Mouse (Mus musculus): Measurements from ENCODE around the gene Ralbp1. TPM values are rescaled to one million over a fixed set of nuclear protein-coding genes. Genes with fewer than 3 reads are reported as not detected.

Gene Ralbp1
- polyA plus RNA-seq (2014; fragmentation: Nextera tagmentation; extraction: Ambion mirVana), result 42.9 and 50.2 TPM in 2 replicates

DNA sequence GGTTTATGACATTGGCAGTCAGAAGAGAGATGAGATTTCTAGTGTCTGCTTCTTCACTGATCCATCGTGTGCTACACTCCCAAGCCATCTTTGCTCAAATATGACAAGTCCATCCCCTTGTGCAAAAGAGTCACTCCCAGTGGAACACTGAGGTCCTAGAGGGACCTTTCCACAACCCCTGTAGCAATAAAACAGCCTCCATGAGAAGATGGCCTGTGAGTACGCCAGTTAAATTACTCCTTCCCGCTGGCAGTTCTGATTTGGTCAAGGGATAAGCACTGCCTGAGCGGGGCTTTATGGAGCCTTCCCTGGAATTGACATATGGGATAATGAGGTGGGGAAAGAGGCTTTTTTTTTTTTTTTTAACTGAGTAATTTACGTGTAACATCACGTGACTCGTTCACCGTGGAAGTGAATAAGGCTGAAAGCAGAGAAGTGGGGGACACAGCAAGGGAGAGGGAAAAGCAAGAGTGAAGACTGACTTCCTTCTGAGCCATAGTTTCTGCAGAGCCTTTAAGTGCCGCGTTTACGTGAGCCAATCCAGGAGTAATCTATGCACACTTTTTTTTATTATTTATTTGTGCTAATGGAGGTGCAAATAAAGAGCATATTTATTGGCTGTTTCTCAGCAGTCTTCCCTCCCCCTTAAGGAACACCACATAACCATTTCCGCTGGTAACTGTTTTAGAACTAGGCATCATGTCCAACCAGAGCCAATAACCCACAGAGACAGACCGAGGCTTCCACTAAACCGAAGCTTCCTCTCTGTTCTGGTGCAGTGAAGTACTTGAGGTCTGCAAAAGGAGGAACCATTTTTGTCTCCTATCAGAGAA, at the start of gene Ralbp1:
Gene Ralbp1, minus strand, starts transcription at position 102 of the 833 bp plus-strand sequence.
- Histone ChIP-seq H3K27me3 (replicated peaks; ENCODE audit: control insufficient read depth, insufficient read depth, low read length) (no peaks in the 10 kb centered on the region), H3K9ac (ENCODE audit: low read length) (peak within 1 kb of the TSS; percentile 90), H3K27ac (ENCODE audit: low read depth, low read length) (peak within 1 kb of the TSS; percentile 94), H3K9me3 (replicated peaks; ENCODE audit: control insufficient read depth, low read length) (no peaks in the 10 kb centered on the region), H3K4me3 (ENCODE audit: low read depth, low read length) (peak within 1 kb of the TSS; percentile 95), H3K36me3 (ENCODE audit: control insufficient read depth, insufficient read depth, low read length) (no peaks in the 10 kb centered on the region), H3K4me2 (ENCODE audit: low read length) (peak within 1 kb of the TSS; percentile 96), H3K4me1 (ENCODE audit: control insufficient read depth, insufficient read depth, low read length) (peaks cover 10% of the 10 kb centered on the region)
- 9% methylated on average over 14 of the region's 14 CpGs for WGBS
- ATAC-seq (no peak; the same call in 1 of the 2 replicates), DNase-seq (ENCODE audit: low spot score) (peak; percentile 70)

DNA sequence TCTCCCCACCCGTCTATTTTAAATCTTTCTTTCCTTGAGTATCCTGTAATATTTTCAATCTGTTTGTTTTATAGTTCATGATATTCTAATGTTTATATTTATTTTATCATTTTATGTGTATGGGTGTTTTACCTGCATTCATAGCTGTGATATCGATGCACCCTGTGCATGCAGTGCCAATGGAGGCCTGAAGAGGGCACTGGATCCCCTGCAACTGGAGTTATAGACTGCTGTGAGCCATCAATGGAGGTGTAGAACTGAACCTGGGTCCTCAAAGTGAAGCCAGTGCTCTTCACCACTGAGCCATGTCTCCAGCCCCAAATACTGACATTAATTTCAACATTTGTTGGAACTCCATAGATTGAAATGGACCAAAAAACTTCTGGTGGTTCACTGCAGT, 48.1 kb upstream of the Ralbp1 start:
- no peak for DNase-seq (ENCODE audit: low spot score)
- H3K4me3 ChIP-seq (ENCODE audit: low read depth, low read length), result no peak overlapping the region
- H3K27ac ChIP-seq (ENCODE audit: low read depth, low read length), result no peak overlapping the region
- no peak for ATAC-seq
- peaks cover 45% of the 10 kb centered on the region for H3K36me3 ChIP-seq (ENCODE audit: control insufficient read depth, insufficient read depth, low read length)
- H3K27me3 ChIP-seq (replicated peaks; ENCODE audit: control insufficient read depth, insufficient read depth, low read length), result no peaks in the 10 kb centered on the region
- no peaks in the 10 kb centered on the region for H3K9me3 ChIP-seq (replicated peaks; ENCODE audit: control insufficient read depth, low read length)
- 0 out of 2 replicates have a peak, but pooled peaks cover 5% of the 10 kb centered on the region for H3K4me1 ChIP-seq (ENCODE audit: control insufficient read depth, insufficient read depth, low read length)
- H3K4me2 ChIP-seq (ENCODE audit: low read length), result no peak overlapping the region
- no peak overlapping the region for H3K9ac ChIP-seq (ENCODE audit: low read length)
- WGBS, result 94% methylated on average over 2 of the region's 2 CpGs

DNA sequence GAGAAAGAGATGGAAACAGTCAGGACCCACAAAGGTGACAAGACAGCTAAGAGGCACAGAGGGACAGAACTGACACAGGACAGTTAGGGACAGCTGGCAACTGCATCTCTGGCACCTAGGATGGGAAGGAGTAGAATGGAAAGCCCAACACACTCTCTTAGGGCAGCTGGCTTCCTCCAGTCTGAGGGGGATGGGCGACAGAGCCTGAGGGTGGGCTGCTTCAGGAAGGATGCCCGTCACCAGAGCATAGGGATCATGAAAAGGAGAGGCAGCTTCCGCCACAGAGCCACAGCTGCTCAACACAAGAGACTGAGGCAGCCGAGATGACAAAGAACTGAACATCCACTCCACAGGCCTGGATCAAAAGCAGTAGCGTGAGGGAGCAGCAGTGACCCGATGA, 45.9 kb upstream of the Ralbp1 start:
- peak; percentile 66 for ATAC-seq

DNA sequence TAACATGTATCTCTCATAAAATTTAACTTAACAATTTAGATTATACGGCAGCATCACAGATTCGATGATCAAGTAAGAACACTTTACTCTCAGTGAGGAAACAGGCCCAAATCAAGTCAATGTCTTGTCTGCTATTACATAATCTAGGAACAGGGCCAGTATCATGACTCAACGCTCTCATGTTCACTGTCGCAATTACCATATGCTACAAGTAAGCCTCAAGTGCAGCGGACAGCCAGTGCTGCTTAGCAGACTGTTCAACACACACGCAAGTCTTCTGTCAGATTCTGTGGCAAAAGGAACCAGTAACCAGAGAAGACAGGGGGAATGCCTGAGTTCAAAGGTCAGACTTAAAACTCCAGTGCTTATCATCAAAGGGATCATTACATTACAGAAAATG, 45.4 kb upstream of the Ralbp1 start:
- H3K4me3 ChIP-seq (ENCODE audit: low read depth, low read length), result no peak overlapping the region
- no peaks in the 10 kb centered on the region for H3K27me3 ChIP-seq (replicated peaks; ENCODE audit: control insufficient read depth, insufficient read depth, low read length)
- DNase-seq (ENCODE audit: low spot score) (peak; percentile 82), ATAC-seq (peak; percentile 80)
- H3K4me1 ChIP-seq (ENCODE audit: control insufficient read depth, insufficient read depth, low read length), result 0 out of 2 replicates have a peak, but pooled peaks cover 5% of the 10 kb centered on the region
- H3K9me3 ChIP-seq (replicated peaks; ENCODE audit: control insufficient read depth, low read length), result no peaks in the 10 kb centered on the region
- peaks cover 52% of the 10 kb centered on the region for H3K36me3 ChIP-seq (ENCODE audit: control insufficient read depth, insufficient read depth, low read length)
- H3K27ac ChIP-seq (ENCODE audit: low read depth, low read length), result no peak overlapping the region
- WGBS, result 71% methylated on average over 6 of the region's 6 CpGs
- no peak overlapping the region for H3K9ac ChIP-seq (ENCODE audit: low read length)
- H3K4me2 ChIP-seq (ENCODE audit: low read length), result no peak overlapping the region

More for the DNA sequence above, 45.9 kb upstream of the Ralbp1 start:
- H3K36me3 ChIP-seq (ENCODE audit: control insufficient read depth, insufficient read depth, low read length), result peaks cover 52% of the 10 kb centered on the region
- H3K27ac ChIP-seq (ENCODE audit: low read depth, low read length), result peak overlapping the region; percentile 52
- H3K9me3 ChIP-seq (replicated peaks; ENCODE audit: control insufficient read depth, low read length), result no peaks in the 10 kb centered on the region
- H3K4me3 ChIP-seq (ENCODE audit: low read depth, low read length), result no peak overlapping the region
- H3K27me3 ChIP-seq (replicated peaks; ENCODE audit: control insufficient read depth, insufficient read depth, low read length), result no peaks in the 10 kb centered on the region
- H3K4me1 ChIP-seq (ENCODE audit: control insufficient read depth, insufficient read depth, low read length), result 0 out of 2 replicates have a peak, but pooled peaks cover 5% of the 10 kb centered on the region
- WGBS, result 39% methylated on average over 6 of the region's 6 CpGs
- DNase-seq (ENCODE audit: low spot score), result peak; percentile 34
- H3K4me2 ChIP-seq (ENCODE audit: low read length), result no peak overlapping the region
- H3K9ac ChIP-seq (ENCODE audit: low read length), result no peak overlapping the region

DNA sequence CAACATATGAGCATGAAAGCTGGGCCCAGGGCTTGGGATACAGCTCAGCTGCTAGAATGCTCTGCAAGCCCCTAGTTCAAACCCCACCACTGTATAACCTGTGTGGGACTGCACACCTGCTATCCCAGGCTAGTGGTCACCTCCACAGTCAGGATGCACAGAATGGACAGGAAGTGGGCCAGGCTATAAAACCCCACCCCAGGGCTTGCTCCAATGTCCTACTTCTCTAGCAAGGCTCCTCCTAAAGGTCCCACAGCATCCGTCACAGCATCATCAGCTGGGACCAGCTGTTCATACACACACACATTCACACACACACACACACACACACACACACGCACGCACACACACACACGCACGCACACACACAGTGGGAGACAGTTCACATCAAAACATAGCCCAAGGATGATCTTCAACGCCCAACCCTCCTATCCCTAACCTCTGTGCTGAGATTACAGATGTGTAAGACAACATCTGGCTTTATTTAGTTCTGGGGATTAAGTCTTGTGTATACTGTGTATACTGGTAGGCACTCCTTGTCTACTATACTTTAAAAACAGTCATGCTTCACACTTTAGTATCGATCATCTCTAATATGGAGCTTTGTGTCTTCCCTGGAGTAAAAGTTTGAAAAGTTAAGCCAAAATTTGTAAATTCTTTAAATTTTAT, 44.7 kb upstream of the Ralbp1 start:
- Histone ChIP-seq H3K4me2 (ENCODE audit: low read length) (no peak overlapping the region), H3K27me3 (replicated peaks; ENCODE audit: control insufficient read depth, insufficient read depth, low read length) (no peaks in the 10 kb centered on the region), H3K9ac (ENCODE audit: low read length) (no peak overlapping the region), H3K4me1 (ENCODE audit: control insufficient read depth, insufficient read depth, low read length) (0 out of 2 replicates have a peak, but pooled peaks cover 5% of the 10 kb centered on the region), H3K9me3 (replicated peaks; ENCODE audit: control insufficient read depth, low read length) (no peaks in the 10 kb centered on the region), H3K4me3 (ENCODE audit: low read depth, low read length) (no peak overlapping the region), H3K36me3 (ENCODE audit: control insufficient read depth, insufficient read depth, low read length) (peaks cover 56% of the 10 kb centered on the region), H3K27ac (ENCODE audit: low read depth, low read length) (no peak overlapping the region)
- ATAC-seq, result 0 out of 2 replicates have a peak, but pooled peaks have one; percentile 10
- WGBS, result 88% methylated on average over 7 of the region's 7 CpGs
- DNase-seq (ENCODE audit: low spot score), result no peak

DNA sequence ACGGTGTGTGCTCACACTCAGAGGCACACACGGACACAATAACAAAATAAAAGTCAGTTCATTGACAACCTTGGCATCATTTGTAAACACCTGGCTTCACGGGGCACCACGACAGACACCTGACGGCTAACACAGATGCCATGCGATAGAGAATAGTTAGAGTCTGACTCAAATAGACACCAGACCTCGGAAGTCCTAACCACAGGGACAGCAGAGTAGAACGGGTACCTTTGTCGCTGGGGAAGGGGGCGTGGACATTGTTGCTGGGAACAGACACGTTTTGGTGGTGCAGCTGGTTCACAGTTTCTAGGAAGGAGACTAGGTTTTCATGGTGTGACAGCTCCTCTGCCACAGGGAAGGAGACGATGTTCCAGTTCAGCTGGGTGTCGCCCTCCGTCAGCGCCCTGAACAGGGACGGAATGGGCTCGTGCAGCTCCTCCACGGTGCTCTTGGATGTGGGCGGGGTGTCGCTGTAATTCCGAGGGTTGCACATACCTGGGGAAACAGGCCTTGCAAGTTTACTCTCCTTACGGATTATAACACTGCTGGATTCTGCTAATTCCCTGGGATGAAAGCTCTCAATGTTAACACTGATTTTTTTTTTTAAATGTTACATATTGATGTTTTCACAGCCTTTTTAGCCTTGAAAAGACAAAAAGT, 43.9 kb upstream of the Ralbp1 start:
- ATAC-seq (no peak), DNase-seq (ENCODE audit: low spot score) (no peak)
- peaks cover 62% of the 10 kb centered on the region for H3K36me3 ChIP-seq (ENCODE audit: control insufficient read depth, insufficient read depth, low read length)
- H3K27me3 ChIP-seq (replicated peaks; ENCODE audit: control insufficient read depth, insufficient read depth, low read length), result no peaks in the 10 kb centered on the region
- H3K4me1 ChIP-seq (ENCODE audit: control insufficient read depth, insufficient read depth, low read length), result 0 out of 2 replicates have a peak, but pooled peaks cover 5% of the 10 kb centered on the region
- no peak overlapping the region for H3K27ac ChIP-seq (ENCODE audit: low read depth, low read length)
- no peak overlapping the region for H3K9ac ChIP-seq (ENCODE audit: low read length)
- no peak overlapping the region for H3K4me2 ChIP-seq (ENCODE audit: low read length)
- no peak overlapping the region for H3K4me3 ChIP-seq (ENCODE audit: low read depth, low read length)
- WGBS, result 89% methylated on average over 22 of the region's 22 CpGs
- H3K9me3 ChIP-seq (replicated peaks; ENCODE audit: control insufficient read depth, low read length), result no peaks in the 10 kb centered on the region

DNA sequence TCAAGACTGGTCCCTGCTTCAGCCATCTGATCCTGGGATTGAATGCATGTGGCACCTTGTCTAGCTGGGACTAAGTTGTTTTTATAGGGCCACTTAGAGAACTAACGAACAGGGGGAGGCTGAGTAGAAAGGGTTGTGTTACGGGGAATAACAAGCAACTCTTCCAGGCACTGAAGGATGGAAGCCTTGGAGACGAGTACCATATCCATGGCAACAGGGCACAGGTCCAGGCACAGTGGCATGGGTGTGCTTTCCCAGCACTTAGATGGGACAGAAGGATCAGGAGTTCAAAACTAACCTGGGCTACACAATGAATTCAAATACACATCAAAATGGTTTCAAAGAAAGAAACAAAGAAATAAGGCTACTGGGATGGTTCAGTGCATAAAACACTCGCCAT, 41.5 kb upstream of the Ralbp1 start:
- Histone ChIP-seq H3K36me3 (ENCODE audit: control insufficient read depth, insufficient read depth, low read length) (peaks cover 66% of the 10 kb centered on the region), H3K4me1 (ENCODE audit: control insufficient read depth, insufficient read depth, low read length) (0 out of 2 replicates have a peak, but pooled peaks cover 5% of the 10 kb centered on the region)
- 40% methylated on average over 4 of the region's 4 CpGs for WGBS

DNA sequence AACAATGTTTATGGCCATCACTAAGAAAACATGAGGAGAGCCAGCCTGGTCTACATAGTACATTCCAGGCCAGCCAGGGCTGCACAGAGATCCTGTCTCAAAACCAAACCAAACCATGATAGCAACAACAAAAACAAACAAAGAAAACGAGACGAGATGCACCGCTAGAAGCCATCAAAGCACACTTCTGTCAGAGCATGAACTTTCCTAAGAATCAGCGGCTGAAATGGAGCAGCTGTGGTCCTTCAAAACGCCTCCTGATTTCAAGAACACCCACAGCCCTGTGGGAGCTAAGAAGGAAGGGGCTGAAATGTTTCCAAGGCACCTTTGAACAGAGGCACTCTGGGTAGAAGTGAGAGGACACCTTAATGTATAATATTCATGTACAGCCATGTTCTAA, 38.6 kb upstream of the Ralbp1 start:
- 81% methylated on average over 5 of the region's 5 CpGs for WGBS
- DNase-seq (ENCODE audit: low spot score), result no peak
- no peak overlapping the region for H3K4me3 ChIP-seq (ENCODE audit: low read depth, low read length)
- no peaks in the 10 kb centered on the region for H3K27me3 ChIP-seq (replicated peaks; ENCODE audit: control insufficient read depth, insufficient read depth, low read length)
- ATAC-seq, result no peak
- no peaks in the 10 kb centered on the region for H3K4me1 ChIP-seq (ENCODE audit: control insufficient read depth, insufficient read depth, low read length)
- H3K4me2 ChIP-seq (ENCODE audit: low read length), result no peak overlapping the region
- no peaks in the 10 kb centered on the region for H3K9me3 ChIP-seq (replicated peaks; ENCODE audit: control insufficient read depth, low read length)
- H3K9ac ChIP-seq (ENCODE audit: low read length), result no peak overlapping the region
- H3K27ac ChIP-seq (ENCODE audit: low read depth, low read length), result no peak overlapping the region
- H3K36me3 ChIP-seq (ENCODE audit: control insufficient read depth, insufficient read depth, low read length), result peaks cover 65% of the 10 kb centered on the region

More for the DNA sequence above, 41.5 kb upstream of the Ralbp1 start:
- H3K4me3 ChIP-seq (ENCODE audit: low read depth, low read length), result no peak overlapping the region
- DNase-seq (ENCODE audit: low spot score) (peak; percentile 17), ATAC-seq (peak; percentile 51; the same call in 1 of the 2 replicates)
- no peaks in the 10 kb centered on the region for H3K9me3 ChIP-seq (replicated peaks; ENCODE audit: control insufficient read depth, low read length)
- H3K9ac ChIP-seq (ENCODE audit: low read length), result no peak overlapping the region
- no peak overlapping the region for H3K4me2 ChIP-seq (ENCODE audit: low read length)
- no peak overlapping the region for H3K27ac ChIP-seq (ENCODE audit: low read depth, low read length)
- H3K27me3 ChIP-seq (replicated peaks; ENCODE audit: control insufficient read depth, insufficient read depth, low read length), result no peaks in the 10 kb centered on the region
